Mouse (Mus musculus): Measurements from ENCODE around the gene Kdm6b. TPM values are rescaled to one million over a fixed set of nuclear protein-coding genes. Genes with fewer than 3 reads are reported as not detected.

The Kdm6b gene
- 8.1 and 9.3 TPM in 2 replicates for polyA plus RNA-seq (2012; ENCODE audit: insufficient read depth, insufficient read length, missing spikeins)

GRCm38 (mm10) chr11:69413221-69414181 is at the start of gene Kdm6b:
TSS of gene Kdm6b (minus strand) at chr11:69413675.
- no peak for TF ChIP-seq POLR2A (IDR thresholded peaks at IDR 0.05; ENCODE audit: borderline replicate concordance, low read depth, low read length)
- no peak for TF ChIP-seq CTCF (IDR thresholded peaks at IDR 0.05; ENCODE audit: low read depth, low read length)
- Histone ChIP-seq H3K27ac (ENCODE audit: insufficient read depth, low read depth, low read length) (no peak within 1 kb of the TSS), H3K4me3 (ENCODE audit: insufficient read depth, low read length) (no peak within 1 kb of the TSS), H3K4me1 (ENCODE audit: control insufficient read depth, insufficient read depth, low read length) (peaks cover 31% of the 10 kb centered on the region)

- Histone ChIP-seq H3K27ac (ENCODE audit: insufficient read depth, low read depth, low read length) (no peak overlapping the region), H3K4me3 (ENCODE audit: insufficient read depth, low read length) (no peak overlapping the region), H3K4me1 (ENCODE audit: control insufficient read depth, insufficient read depth, low read length) (peaks cover 9% of the 10 kb centered on the region)
- no peak for TF ChIP-seq POLR2A (IDR thresholded peaks at IDR 0.05; ENCODE audit: borderline replicate concordance, low read depth, low read length)
- TF ChIP-seq CTCF (IDR thresholded peaks at IDR 0.05; ENCODE audit: low read depth, low read length), result no peak
Observed at GRCm38 (mm10) chr11:69461568-69461967, 48.1 kb upstream of the Kdm6b start.

GRCm38 (mm10) chr11:69459883-69460282 is 46.4 kb upstream of the Kdm6b start:
- TF ChIP-seq POLR2A (IDR thresholded peaks at IDR 0.05; ENCODE audit: borderline replicate concordance, low read depth, low read length) (no peak), CTCF (IDR thresholded peaks at IDR 0.05; ENCODE audit: low read depth, low read length) (no peak)
- H3K4me3 ChIP-seq (ENCODE audit: insufficient read depth, low read length), result no peak overlapping the region

GRCm38 (mm10) chr11:69457006-69457579 is 43.6 kb upstream of the Kdm6b start:
- no peaks in the 10 kb centered on the region for H3K4me1 ChIP-seq (ENCODE audit: control insufficient read depth, insufficient read depth, low read length)
- TF ChIP-seq POLR2A (IDR thresholded peaks at IDR 0.05; ENCODE audit: borderline replicate concordance, low read depth, low read length) (no peak), CTCF (IDR thresholded peaks at IDR 0.05; ENCODE audit: low read depth, low read length) (no peak)
- no peak overlapping the region for H3K27ac ChIP-seq (ENCODE audit: insufficient read depth, low read depth, low read length)
- H3K4me3 ChIP-seq (ENCODE audit: insufficient read depth, low read length), result no peak overlapping the region

More at GRCm38 (mm10) chr11:69459883-69460282, 46.4 kb upstream of the Kdm6b start:
- H3K4me1 ChIP-seq (ENCODE audit: control insufficient read depth, insufficient read depth, low read length), result no peaks in the 10 kb centered on the region
- H3K27ac ChIP-seq (ENCODE audit: insufficient read depth, low read depth, low read length), result no peak overlapping the region

GRCm38 (mm10) chr11:69452114-69452867 is 38.8 kb upstream of the Kdm6b start:
- no peak overlapping the region for H3K27ac ChIP-seq (ENCODE audit: insufficient read depth, low read depth, low read length)
- no peak for TF ChIP-seq POLR2A (IDR thresholded peaks at IDR 0.05; ENCODE audit: borderline replicate concordance, low read depth, low read length)
- no peak for TF ChIP-seq CTCF (IDR thresholded peaks at IDR 0.05; ENCODE audit: low read depth, low read length)
- no peak overlapping the region for H3K4me3 ChIP-seq (ENCODE audit: insufficient read depth, low read length)

GRCm38 (mm10) chr11:69447299-69447698 is 33.8 kb upstream of the Kdm6b start:
- H3K27ac ChIP-seq (ENCODE audit: insufficient read depth, low read depth, low read length), result no peak overlapping the region
- H3K4me1 ChIP-seq (ENCODE audit: control insufficient read depth, insufficient read depth, low read length), result peaks cover 8% of the 10 kb centered on the region
- TF ChIP-seq POLR2A (IDR thresholded peaks at IDR 0.05; ENCODE audit: borderline replicate concordance, low read depth, low read length), result no peak
- no peak for TF ChIP-seq CTCF (IDR thresholded peaks at IDR 0.05; ENCODE audit: low read depth, low read length)
- no peak overlapping the region for H3K4me3 ChIP-seq (ENCODE audit: insufficient read depth, low read length)

More at GRCm38 (mm10) chr11:69452114-69452867, 38.8 kb upstream of the Kdm6b start:
- H3K4me1 ChIP-seq (ENCODE audit: control insufficient read depth, insufficient read depth, low read length), result no peaks in the 10 kb centered on the region

- no peak overlapping the region for H3K27ac ChIP-seq (ENCODE audit: insufficient read depth, low read depth, low read length)
- no peak overlapping the region for H3K4me3 ChIP-seq (ENCODE audit: insufficient read depth, low read length)
- peaks cover 8% of the 10 kb centered on the region for H3K4me1 ChIP-seq (ENCODE audit: control insufficient read depth, insufficient read depth, low read length)
- TF ChIP-seq POLR2A (IDR thresholded peaks at IDR 0.05; ENCODE audit: borderline replicate concordance, low read depth, low read length) (no peak), CTCF (IDR thresholded peaks at IDR 0.05; ENCODE audit: low read depth, low read length) (no peak)
Observed at GRCm38 (mm10) chr11:69443328-69443727, 29.9 kb upstream of the Kdm6b start.

GRCm38 (mm10) chr11:69437291-69437690 is 23.8 kb upstream of the Kdm6b start:
- TF ChIP-seq POLR2A (IDR thresholded peaks at IDR 0.05; ENCODE audit: borderline replicate concordance, low read depth, low read length) (no peak), CTCF (IDR thresholded peaks at IDR 0.05; ENCODE audit: low read depth, low read length) (no peak)
- no peak overlapping the region for H3K27ac ChIP-seq (ENCODE audit: insufficient read depth, low read depth, low read length)
- H3K4me1 ChIP-seq (ENCODE audit: control insufficient read depth, insufficient read depth, low read length), result no peaks in the 10 kb centered on the region; the same call in 1 of the 2 replicates
- no peak overlapping the region for H3K4me3 ChIP-seq (ENCODE audit: insufficient read depth, low read length)

- Histone ChIP-seq H3K27ac (ENCODE audit: insufficient read depth, low read depth, low read length) (no peak overlapping the region), H3K4me1 (ENCODE audit: control insufficient read depth, insufficient read depth, low read length) (peaks cover 14% of the 10 kb centered on the region), H3K4me3 (ENCODE audit: insufficient read depth, low read length) (no peak overlapping the region)
- TF ChIP-seq POLR2A (IDR thresholded peaks at IDR 0.05; ENCODE audit: borderline replicate concordance, low read depth, low read length) (no peak), CTCF (IDR thresholded peaks at IDR 0.05; ENCODE audit: low read depth, low read length) (no peak)
Observed at GRCm38 (mm10) chr11:69433189-69433588, 19.7 kb upstream of the Kdm6b start.

Measured in bone marrow macrophage, adult 2 months (primary cell).